Mouse (Mus musculus) midbrain, embryonic 16.5 days (tissue): ENCODE results near the gene Upk1b. TPM values are rescaled to one million over a fixed set of nuclear protein-coding genes. Genes with fewer than 3 reads are reported as not detected.

Experiments used
- ATAC-seq: fragments of 200-750 bp; cut with Nextera tagmentation; 2 replicates; pipeline ENCODE4 v1.8.0; 2017; ENCODE audit warnings: moderate TSS enrichment
- H3K27ac ChIP-seq: fragments of 300-500 bp; sonication (generic); 2 replicates; pipeline ENCODE4 v1.5.1; 2014; ENCODE audit warnings: mild to moderate bottlenecking, low read length, mixed read lengths
- H3K27me3 ChIP-seq: fragments of 300-500 bp; sonication (generic); 2 replicates; pipeline ENCODE4 v1.6.1; 2014; ENCODE audit warnings: low read depth, low read length, mixed read lengths; ENCODE audit not compliant: control insufficient read depth, insufficient read depth
- H3K36me3 ChIP-seq: fragments of 300-500 bp; sonication (generic); 2 replicates; pipeline ENCODE4 v1.6.1; 2014; ENCODE audit warnings: mild to moderate bottlenecking, low read length, moderate library complexity, mixed read lengths; ENCODE audit not compliant: control insufficient read depth, insufficient read depth
- H3K4me1 ChIP-seq: fragments of 300-500 bp; sonication (generic); 2 replicates; pipeline ENCODE4 v1.6.1; 2014; ENCODE audit warnings: mild to moderate bottlenecking, low read length, mixed read lengths; ENCODE audit not compliant: control insufficient read depth, insufficient read depth
- H3K4me2 ChIP-seq: fragments of 300-500 bp; sonication (generic); 2 replicates; pipeline ENCODE4 v1.6.1; 2014; ENCODE audit warnings: mild to moderate bottlenecking, low read length, mixed read lengths
- H3K4me3 ChIP-seq: fragments of 300-500 bp; sonication (generic); 2 replicates; pipeline ENCODE4 v1.5.1; 2014; ENCODE audit warnings: low read depth, mild to moderate bottlenecking, low read length, moderate library complexity, mixed read lengths
- H3K9ac ChIP-seq: fragments of 300-500 bp; sonication (generic); 2 replicates; pipeline ENCODE4 v1.6.1; 2014; ENCODE audit warnings: low read depth, low read length, mixed read lengths
- H3K9me3 ChIP-seq: fragments of 300-500 bp; sonication (generic); replicated peaks from 2 replicates; pipeline ENCODE4 v1.6.1; 2014; ENCODE audit warnings: mild to moderate bottlenecking, low read length, mixed read lengths; ENCODE audit not compliant: control insufficient read depth, poor library complexity, severe bottlenecking
- WGBS: fragments of 180-500 bp; shearing (Covaris S2); extraction: QIAGEN DNeasy Blood & Tissue Kit; methylation state at CpG from one replicate; pipeline ENCODE4 v1.1.7; 2014; 5-methylcytosine and 5-hydroxymethylcytosine counted together
- polyA plus RNA-seq: library from polyadenylated mRNA; unstranded; fragments of >200 nt; fragmentation: Nextera tagmentation; extraction: Ambion mirVana; gene quantifications from 2 replicates; pipeline ENCODE4 v1.2.1, GENCODE M21; 2015

Upk1b gene
- polyA plus RNA-seq, 1 experiment from 2014 or later, result 0.13 TPM

GRCm38 (mm10) chr16:38768386-38768785 lies 31.7 kb downstream of the Upk1b start:
- Histone ChIP-seq H3K4me2 (no peak overlapping the region), H3K4me1 (no peaks in the 10 kb centered on the region), H3K36me3 (peaks cover 12% of the 10 kb centered on the region), H3K27me3 (no peaks in the 10 kb centered on the region), H3K9ac (no peak overlapping the region), H3K27ac (no peak overlapping the region), H3K4me3 (no peak overlapping the region), H3K9me3 (no peaks in the 10 kb centered on the region)
- ATAC-seq, result no peak
- 95% methylated on average over 8 of the region's 8 CpGs for WGBS

GRCm38 (mm10) chr16:38767761-38768160 lies 32.4 kb downstream of the Upk1b start:
- Histone ChIP-seq H3K36me3 (peaks cover 12% of the 10 kb centered on the region), H3K9ac (no peak overlapping the region), H3K27me3 (no peaks in the 10 kb centered on the region), H3K9me3 (no peaks in the 10 kb centered on the region), H3K27ac (no peak overlapping the region), H3K4me1 (no peaks in the 10 kb centered on the region), H3K4me2 (no peak overlapping the region), H3K4me3 (no peak overlapping the region)
- ATAC-seq, result no peak
- WGBS, result 87% methylated on average over 8 of the region's 8 CpGs

- 75% methylated on average over 3 of the region's 3 CpGs for WGBS
- no peak for ATAC-seq
- Histone ChIP-seq H3K9me3 (no peaks in the 10 kb centered on the region), H3K27me3 (no peaks in the 10 kb centered on the region), H3K9ac (no peak overlapping the region), H3K4me3 (no peak overlapping the region), H3K36me3 (peaks cover 12% of the 10 kb centered on the region), H3K4me2 (no peak overlapping the region), H3K27ac (no peak overlapping the region), H3K4me1 (no peaks in the 10 kb centered on the region)
These were observed 33.5 kb downstream of the Upk1b start for GRCm38 (mm10) chr16:38766671-38767070.

- 87% methylated on average over 4 of the region's 4 CpGs for WGBS
- Histone ChIP-seq H3K4me2 (no peak overlapping the region), H3K9me3 (no peaks in the 10 kb centered on the region), H3K36me3 (peaks cover 17% of the 10 kb centered on the region), H3K4me1 (no peaks in the 10 kb centered on the region), H3K9ac (no peak overlapping the region), H3K27ac (no peak overlapping the region), H3K27me3 (no peaks in the 10 kb centered on the region), H3K4me3 (no peak overlapping the region)
- ATAC-seq, result no peak
These were observed 36.6 kb downstream of the Upk1b start for GRCm38 (mm10) chr16:38763508-38763907.

- 85% methylated on average over 8 of the region's 8 CpGs for WGBS
- H3K4me1 ChIP-seq, result no peaks in the 10 kb centered on the region
- peaks cover 16% of the 10 kb centered on the region for H3K36me3 ChIP-seq
- H3K27me3 ChIP-seq, result no peaks in the 10 kb centered on the region
- ATAC-seq, result no peak
- no peak overlapping the region for H3K4me2 ChIP-seq
- H3K9me3 ChIP-seq, result no peaks in the 10 kb centered on the region
- no peak overlapping the region for H3K4me3 ChIP-seq
- H3K27ac ChIP-seq, result no peak overlapping the region
- no peak overlapping the region for H3K9ac ChIP-seq
These were observed 37.7 kb downstream of the Upk1b start for GRCm38 (mm10) chr16:38762401-38762800.

GRCm38 (mm10) chr16:38761972-38762371 lies 38.2 kb downstream of the Upk1b start:
- no peaks in the 10 kb centered on the region for H3K4me1 ChIP-seq
- H3K4me2 ChIP-seq, result no peak overlapping the region
- no peak overlapping the region for H3K9ac ChIP-seq
- H3K27ac ChIP-seq, result no peak overlapping the region
- 94% methylated on average over 5 of the region's 5 CpGs for WGBS
- ATAC-seq, result no peak
- H3K27me3 ChIP-seq, result no peaks in the 10 kb centered on the region
- no peaks in the 10 kb centered on the region for H3K9me3 ChIP-seq
- H3K36me3 ChIP-seq, result peaks cover 15% of the 10 kb centered on the region
- no peak overlapping the region for H3K4me3 ChIP-seq

- Histone ChIP-seq H3K4me3 (no peak overlapping the region), H3K4me1 (no peaks in the 10 kb centered on the region), H3K9me3 (no peaks in the 10 kb centered on the region), H3K4me2 (no peak overlapping the region), H3K36me3 (peaks cover 15% of the 10 kb centered on the region), H3K27me3 (no peaks in the 10 kb centered on the region), H3K27ac (no peak overlapping the region), H3K9ac (no peak overlapping the region)
- WGBS, result 86% methylated on average over 6 of the region's 6 CpGs
- ATAC-seq, result no peak
These were observed 39.2 kb downstream of the Upk1b start for GRCm38 (mm10) chr16:38760834-38761375.

GRCm38 (mm10) chr16:38760239-38760638 lies 39.9 kb downstream of the Upk1b start:
- Histone ChIP-seq H3K9ac (no peak overlapping the region), H3K9me3 (no peaks in the 10 kb centered on the region), H3K36me3 (peaks cover 15% of the 10 kb centered on the region), H3K4me2 (no peak overlapping the region), H3K4me1 (no peaks in the 10 kb centered on the region), H3K27me3 (no peaks in the 10 kb centered on the region), H3K27ac (no peak overlapping the region), H3K4me3 (no peak overlapping the region)
- WGBS, result 97% methylated on average over 5 of the region's 5 CpGs
- no peak for ATAC-seq

- no peaks in the 10 kb centered on the region for H3K9me3 ChIP-seq
- H3K27me3 ChIP-seq, result no peaks in the 10 kb centered on the region
- H3K9ac ChIP-seq, result no peak overlapping the region
- no peak overlapping the region for H3K27ac ChIP-seq
- no peak overlapping the region for H3K4me2 ChIP-seq
- H3K36me3 ChIP-seq, result peaks cover 19% of the 10 kb centered on the region
- ATAC-seq, result no peak
- 85% methylated on average over 12 of the region's 12 CpGs for WGBS
- no peaks in the 10 kb centered on the region for H3K4me1 ChIP-seq
- no peak overlapping the region for H3K4me3 ChIP-seq
These were observed 41.8 kb downstream of the Upk1b start for GRCm38 (mm10) chr16:38758104-38758861.
